Mouse (Mus musculus) kidney, adult 11 months (tissue): Measurements from ENCODE around the gene Impg1.
"Not testable (repeated sequence)": the region's sequence is repeated elsewhere in the genome, so short reads cannot be mapped to it uniquely, and the experiment has no call there.

Source experiments
- DNase-seq: peaks from one replicate; pipeline ENCODE4 v3.0.0; 2022

Gene Impg1

GRCm38 (mm10) chr9:80342520-80342919 lies 122.8 kb downstream of the Impg1 start:
- no peak for DNase-seq

DNA sequence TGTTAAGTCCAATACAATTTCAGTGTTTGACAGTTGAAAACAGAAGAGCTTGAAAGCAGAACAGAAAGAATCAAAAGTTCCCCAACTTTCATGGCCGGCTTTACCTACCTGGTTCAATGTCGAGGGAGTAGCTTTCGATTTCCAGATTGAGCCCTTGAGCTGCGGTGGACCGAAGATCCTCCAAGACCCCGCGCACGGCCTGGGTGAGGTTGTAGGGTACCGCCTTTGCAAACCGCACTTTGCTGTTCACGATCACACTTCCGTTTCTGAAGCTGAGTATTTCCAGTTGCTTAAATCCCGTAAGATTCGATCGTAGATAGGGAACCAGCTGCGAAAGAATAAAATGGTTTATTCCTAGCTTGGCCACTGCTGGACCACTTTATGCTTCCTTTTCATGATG lies 123.5 kb downstream of the Impg1 start:
- DNase-seq: no peak

DNA sequence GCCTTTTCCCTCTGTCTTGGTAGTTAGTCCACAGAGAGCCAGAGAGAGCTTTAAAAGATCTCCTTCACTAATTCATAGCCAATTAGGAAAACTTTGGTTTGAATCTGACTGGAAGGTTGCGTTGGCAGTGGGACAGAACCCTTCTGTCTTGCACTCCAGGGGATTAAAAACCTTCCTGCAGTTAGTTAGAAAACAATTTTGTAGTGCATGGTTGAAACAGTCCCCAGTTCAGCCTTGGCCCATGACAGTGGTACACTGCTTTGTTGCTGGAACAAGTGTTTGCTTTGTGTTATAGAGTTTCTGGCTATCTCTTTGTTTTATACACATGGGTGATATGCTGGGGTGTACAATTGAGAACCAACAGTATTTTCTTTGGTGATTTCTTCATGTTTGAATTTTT lies 124.4 kb downstream of the Impg1 start:
- DNase-seq: no peak

GRCm38 (mm10) chr9:80338026-80338425 lies 127.3 kb downstream of the Impg1 start:
- DNase-seq: no peak

GRCm38 (mm10) chr9:80335660-80336357 lies 129.5 kb downstream of the Impg1 start:
- DNase-seq: no peak

- peak; percentile 31 for DNase-seq
Observed at GRCm38 (mm10) chr9:80333998-80334605, 131.2 kb downstream of the Impg1 start.

DNA sequence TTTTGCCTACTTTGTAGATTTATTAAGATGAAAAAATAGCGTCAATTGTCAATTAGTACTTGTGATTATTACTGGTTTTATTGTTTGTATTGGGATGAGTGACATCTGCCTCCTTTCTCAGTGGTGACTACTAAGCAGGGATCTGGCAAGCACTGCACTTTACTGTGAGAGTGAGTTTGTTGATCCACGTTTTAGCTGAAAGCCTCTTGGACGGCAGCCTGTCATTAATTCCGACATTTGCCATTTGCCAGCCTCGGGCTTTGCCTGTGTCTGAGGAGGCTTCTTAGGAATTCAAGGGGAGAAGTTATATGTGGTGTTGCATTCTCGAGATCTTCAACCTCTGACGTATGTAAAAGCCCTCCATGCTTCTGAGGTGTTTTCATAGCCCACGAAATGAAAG lies 131.8 kb downstream of the Impg1 start:
- no peak for DNase-seq

DNA sequence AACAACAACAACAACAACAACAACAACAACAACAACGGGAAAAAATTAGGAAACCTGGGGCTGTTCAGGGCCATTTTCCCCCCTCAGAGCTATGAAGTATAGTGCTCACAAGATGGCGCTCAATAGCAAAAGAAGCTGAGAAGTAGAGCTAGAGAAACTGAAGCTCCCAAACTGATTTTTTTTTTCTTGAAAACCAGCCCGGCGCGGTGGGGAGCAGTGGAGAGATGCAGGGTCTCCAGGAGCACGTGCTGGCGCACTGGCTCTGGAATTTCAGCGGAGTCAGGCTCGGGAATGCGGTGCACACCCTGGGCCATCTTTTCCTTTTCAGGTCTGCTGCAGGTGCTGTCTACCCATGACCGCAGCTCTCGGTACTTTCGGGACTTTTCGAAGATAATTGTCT lies 133.1 kb downstream of the Impg1 start:
- peak; percentile 11 for DNase-seq

DNA sequence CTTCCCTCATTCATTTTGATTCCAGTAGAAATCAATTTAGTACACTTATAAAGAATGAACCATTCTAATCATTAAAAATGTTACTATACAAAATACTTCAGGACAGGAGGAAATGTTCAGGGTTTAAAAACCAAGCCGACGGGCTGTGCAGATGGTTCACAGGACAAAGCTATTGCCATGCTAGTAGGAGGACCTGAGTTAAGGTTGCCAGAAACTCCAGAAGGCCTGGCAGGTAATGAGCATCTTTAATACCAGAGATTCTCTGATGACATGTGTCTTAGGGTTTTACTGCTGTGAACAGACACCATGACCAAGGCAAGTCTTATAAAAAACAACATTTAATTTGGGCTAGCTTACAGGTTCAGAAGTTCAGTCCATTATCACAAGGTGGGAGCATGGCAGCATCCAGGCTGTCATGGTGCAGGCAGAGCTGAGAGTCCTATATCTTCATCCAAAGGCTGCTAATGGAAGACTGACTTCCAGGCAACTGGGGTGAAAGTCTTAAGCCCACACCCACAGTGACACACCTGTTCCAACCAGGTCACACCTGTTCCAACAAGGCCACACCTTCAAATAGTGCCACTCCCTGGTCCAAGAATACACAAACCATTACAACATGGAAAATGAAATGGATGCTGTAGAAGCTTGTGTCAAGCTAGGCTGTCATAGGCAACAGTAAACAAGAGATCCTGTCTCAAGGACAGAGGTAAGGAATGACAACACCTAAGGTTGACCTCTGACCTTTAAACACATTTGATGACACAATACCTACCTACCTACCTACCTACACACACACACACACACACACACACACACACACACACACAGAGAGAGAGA lies 144.0 kb downstream of the Impg1 start:
- DNase-seq: not testable (repeated sequence)

GRCm38 (mm10) chr9:80318027-80318426 lies 147.3 kb downstream of the Impg1 start:
- no peak for DNase-seq

- DNase-seq: no peak
Observed at GRCm38 (mm10) chr9:80315922-80316321, 149.4 kb downstream of the Impg1 start.

GRCm38 (mm10) chr9:80313610-80314009 lies 151.7 kb downstream of the Impg1 start:
- no peak for DNase-seq

GRCm38 (mm10) chr9:80307629-80308028 lies 157.7 kb downstream of the Impg1 start:
- no peak for DNase-seq

GRCm38 (mm10) chr9:80306853-80307252 lies 158.4 kb downstream of the Impg1 start:
- no peak for DNase-seq

GRCm38 (mm10) chr9:80306390-80306789 lies 158.9 kb downstream of the Impg1 start:
- DNase-seq: no peak

GRCm38 (mm10) chr9:80303518-80303917 lies 161.8 kb downstream of the Impg1 start:
- DNase-seq: no peak

DNA sequence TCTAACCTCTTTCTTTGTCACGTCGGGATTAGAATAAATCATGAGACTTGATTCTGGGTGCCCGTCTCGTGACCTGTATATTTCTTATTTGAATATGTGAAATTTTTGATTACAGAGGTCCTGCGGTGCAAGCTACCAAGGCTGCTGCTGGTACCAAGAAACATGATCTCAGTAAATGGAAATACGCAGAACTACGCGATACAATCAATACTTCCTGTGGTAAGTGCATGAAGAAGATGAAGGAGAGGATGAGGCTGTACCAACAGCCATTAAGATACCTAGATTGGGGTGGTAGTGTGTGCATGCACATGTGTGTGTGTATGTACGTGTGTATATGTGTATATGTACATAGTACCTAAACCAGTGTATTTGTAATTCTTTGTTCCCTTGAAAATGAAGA lies 166.2 kb downstream of the Impg1 start:
- no peak for DNase-seq

GRCm38 (mm10) chr9:80296086-80296485 lies 169.2 kb downstream of the Impg1 start:
- no peak for DNase-seq

DNA sequence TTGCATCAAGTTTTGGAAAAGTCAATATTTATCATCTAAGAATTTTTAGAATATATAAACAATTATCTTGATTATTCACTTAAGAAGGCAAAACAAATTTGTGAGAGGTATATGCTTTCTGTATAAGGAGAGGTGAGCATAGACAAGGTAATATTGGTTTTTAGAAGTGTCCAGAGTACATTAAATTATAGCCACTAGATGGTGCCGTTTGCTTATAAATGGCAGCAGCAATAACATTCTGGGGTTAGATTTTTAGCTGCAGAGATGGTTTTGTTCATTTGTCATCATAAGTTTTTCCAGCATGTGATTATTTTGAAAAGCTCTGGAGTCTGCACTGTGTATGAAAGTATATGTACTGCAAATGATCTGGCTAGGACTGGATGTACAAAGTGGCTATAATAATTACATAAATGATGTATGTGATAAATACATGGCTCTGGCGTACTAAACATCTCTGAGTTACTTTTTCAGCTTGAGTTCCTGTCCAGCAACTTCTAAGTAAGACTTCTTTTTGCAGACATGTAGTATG lies 172.2 kb downstream of the Impg1 start:
- no peak for DNase-seq

- DNase-seq: no peak
Observed at GRCm38 (mm10) chr9:80286845-80287244, 178.4 kb downstream of the Impg1 start.

GRCm38 (mm10) chr9:80284539-80285174 lies 180.6 kb downstream of the Impg1 start:
- no peak for DNase-seq

DNA sequence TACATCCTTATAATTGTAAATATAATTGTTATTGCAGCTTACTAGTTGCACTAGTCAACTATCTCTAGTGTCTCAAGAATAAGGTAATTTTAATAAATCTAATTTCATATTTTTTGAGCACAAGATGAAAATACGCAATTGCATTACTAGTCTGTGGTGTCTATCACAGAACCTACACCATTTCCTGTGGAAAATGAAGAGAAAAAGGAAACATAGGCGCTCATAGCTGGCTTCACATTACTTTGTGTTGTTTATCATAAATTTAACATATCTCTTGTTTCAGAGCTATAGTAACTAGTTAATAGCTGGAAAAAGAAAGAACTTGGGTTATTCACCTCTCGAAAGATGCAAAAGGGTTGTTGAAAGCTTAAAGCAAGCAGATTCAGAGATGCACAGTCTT lies 182.9 kb downstream of the Impg1 start:
- DNase-seq: no peak

DNA sequence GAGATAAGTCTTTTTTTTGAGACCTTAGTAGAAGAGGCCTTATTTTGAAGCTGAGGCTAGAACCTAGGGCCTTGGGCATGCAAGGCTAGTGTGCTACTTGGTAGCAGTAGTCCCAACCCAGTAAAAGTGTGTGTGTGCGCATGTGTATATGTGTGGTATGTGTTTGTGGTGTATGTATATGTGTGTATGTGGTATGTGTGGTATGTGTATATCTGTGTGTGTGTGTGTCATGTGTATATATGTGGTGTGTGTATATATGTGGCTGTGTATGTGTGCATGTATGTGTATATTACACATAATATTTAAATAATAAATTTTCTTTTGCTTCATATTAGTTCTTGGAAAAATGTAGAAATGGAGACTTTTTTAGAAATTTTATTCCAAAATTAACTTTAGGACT lies 184.6 kb downstream of the Impg1 start:
- no peak for DNase-seq
